Mouse (Mus musculus): ENCODE data around the gene Timm9.
A peak's percentile ranks its signal among the peaks of the same experiment; 100 is the strongest.

The Timm9 gene

GRCm38 (mm10) chr12:71136130-71136973, at the start of gene Timm9, which contains the start of gene 2700049A03Rik:
Gene Timm9 (minus strand): TSS chr12:71136684.
Gene 2700049A03Rik (plus strand): TSS chr12:71136848.
- no peak for DNase-seq (ENCODE audit: low read depth, low spot score)

GRCm38 (mm10) chr12:71184396-71184795, 47.9 kb upstream of the Timm9 start:
- no peak for DNase-seq (ENCODE audit: low read depth, low spot score)

DNA sequence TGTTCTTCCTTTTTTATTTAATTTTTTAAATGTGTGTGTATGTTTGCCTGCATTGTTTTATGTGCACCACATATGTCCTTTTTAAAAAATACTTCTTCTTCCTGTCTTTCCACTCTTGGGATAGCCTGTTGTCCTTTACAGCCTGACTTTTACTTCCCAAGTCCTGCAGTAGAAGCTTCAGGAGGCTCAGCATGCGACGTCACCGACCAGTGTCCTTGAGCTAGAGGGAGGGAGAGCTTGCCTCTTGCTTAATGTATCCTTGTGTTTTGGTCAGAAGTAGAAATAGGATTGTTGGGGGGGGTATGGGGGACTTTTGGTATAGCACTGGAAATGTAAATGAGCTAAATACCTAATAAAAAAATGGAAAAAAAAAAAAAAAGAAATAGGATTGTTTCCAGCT, 47.3 kb upstream of the Timm9 start:
- no peak for DNase-seq (ENCODE audit: low read depth, low spot score)

- DNase-seq (ENCODE audit: low read depth, low spot score) = no peak
These were observed 33.4 kb upstream of the Timm9 start for GRCm38 (mm10) chr12:71169911-71170310.

- no peak for DNase-seq (ENCODE audit: low read depth, low spot score)
These were observed 27.9 kb upstream of the Timm9 start for GRCm38 (mm10) chr12:71164410-71164809.

- DNase-seq (ENCODE audit: low read depth, low spot score) = no peak
These were observed 21.5 kb upstream of the Timm9 start for GRCm38 (mm10) chr12:71157974-71158373.

GRCm38 (mm10) chr12:71154979-71155378, 18.5 kb upstream of the Timm9 start:
- no peak for DNase-seq (ENCODE audit: low read depth, low spot score)

- DNase-seq (ENCODE audit: low read depth, low spot score) = no peak
These were observed 13.7 kb upstream of the Timm9 start for GRCm38 (mm10) chr12:71150167-71150566.

DNA sequence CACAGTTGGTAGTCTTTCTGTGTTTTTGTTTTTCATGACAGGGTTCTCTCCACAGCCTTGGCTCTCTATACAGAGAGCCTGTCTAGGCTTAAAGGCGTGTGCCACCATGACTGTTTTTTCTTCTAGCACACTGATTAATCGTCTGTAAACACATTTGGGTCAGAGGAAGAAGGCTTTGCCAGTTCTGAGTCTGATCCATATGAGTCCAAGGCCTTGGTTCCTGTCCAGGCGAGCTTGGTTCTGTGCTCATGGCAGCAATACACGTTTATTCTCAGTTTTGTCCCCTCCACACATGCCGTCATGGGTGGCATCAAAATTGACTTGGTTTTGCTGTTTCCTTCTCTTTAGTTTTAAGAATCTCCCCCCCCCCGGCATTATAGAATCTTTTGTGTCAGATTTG, 13.0 kb upstream of the Timm9 start:
- DNase-seq (ENCODE audit: low read depth, low spot score) = no peak

DNA sequence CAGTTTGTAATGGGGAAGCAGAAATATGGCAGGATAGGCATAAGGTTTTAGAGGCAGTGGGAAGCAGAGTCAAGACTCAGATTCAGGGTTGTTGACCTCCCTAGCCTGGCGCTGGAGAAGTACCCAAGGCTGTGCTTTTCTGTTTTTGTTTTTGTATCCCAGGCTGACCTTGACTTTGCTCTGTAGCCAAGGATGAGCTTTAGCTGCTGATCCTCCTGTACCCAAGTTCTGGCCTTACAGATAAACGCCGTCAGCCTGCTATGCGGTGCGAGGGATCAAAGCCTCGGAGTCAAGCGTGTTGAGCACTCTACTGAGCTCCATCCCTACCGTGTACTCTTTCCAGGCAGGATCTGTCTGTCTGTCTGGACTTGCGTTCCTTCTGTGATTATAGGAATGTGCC, 12.3 kb upstream of the Timm9 start:
- DNase-seq (ENCODE audit: low read depth, low spot score) = no peak

- DNase-seq (ENCODE audit: low read depth, low spot score) = no peak
These were observed 11.2 kb upstream of the Timm9 start for GRCm38 (mm10) chr12:71147641-71148040.

- no peak for DNase-seq (ENCODE audit: low read depth, low spot score)
These were observed 4.7 kb upstream of the Timm9 start for GRCm38 (mm10) chr12:71141189-71141588.

DNA sequence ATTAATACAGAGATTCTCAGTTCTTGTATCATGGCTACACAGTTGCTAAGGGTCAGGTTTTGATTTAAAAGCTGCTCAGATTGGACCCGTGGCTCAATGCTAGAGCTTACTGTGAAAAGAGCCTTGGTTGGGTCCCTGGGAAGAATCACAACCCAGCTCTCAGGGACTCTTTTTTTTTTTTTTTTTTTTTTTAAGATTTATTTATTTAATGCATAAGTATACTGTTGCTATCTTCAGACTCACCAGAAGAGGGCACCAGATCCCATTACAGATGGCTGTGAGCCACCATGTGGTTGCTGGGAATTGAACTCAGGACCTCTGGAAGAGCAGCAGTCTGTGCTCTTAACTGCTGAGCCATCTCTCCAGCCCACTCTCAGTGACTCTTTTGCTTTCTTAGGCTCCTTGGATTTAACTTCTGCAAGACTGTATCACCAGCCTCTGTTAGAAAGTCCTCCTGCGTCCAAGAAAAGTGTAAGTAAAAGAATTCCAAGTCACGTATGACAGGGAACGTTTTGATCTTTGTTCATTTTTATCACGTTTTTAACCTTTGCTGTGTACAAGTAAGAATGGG, 2.9 kb upstream of the Timm9 start:
- DNase-seq (ENCODE audit: low read depth, low spot score) = no peak

GRCm38 (mm10) chr12:71137686-71138085, 1.2 kb upstream of the Timm9 start:
- DNase-seq (ENCODE audit: low read depth, low spot score) = no peak

DNA sequence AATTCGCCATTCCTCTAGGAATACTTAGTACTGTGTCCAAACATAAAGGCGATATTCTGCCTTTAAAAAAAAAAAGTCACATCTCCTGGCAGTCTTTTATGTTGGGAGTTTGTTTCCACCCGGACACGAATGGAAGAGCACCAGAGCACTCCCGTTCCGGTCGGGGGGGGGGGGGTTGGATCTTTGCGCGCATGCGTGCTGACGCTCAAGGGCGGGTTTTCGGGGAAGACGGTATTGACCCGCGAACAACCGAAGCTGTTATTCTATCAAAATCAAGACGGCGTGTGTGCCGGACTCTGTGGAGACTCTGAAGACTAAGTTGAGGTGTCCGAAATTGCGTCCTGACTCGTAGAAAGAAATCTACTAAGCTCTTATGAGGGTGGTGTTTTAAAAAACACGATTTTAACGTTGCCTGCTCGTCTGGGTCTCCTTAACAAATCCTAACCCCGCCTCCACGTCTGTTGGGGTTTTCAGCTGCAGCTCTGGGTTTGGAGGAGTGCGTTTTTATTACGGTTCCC, 549 bp upstream of the Timm9 start:
- DNase-seq (ENCODE audit: low read depth, low spot score) = peak; percentile 93

GRCm38 (mm10) chr12:71135581-71135980, 903 bp downstream of the Timm9 start:
- DNase-seq (ENCODE audit: low read depth, low spot score) = no peak

- no peak for DNase-seq (ENCODE audit: low read depth, low spot score)
These were observed 13.2 kb downstream of the Timm9 start for GRCm38 (mm10) chr12:71123286-71123685.

GRCm38 (mm10) chr12:71122731-71123130, 13.8 kb downstream of the Timm9 start:
- no peak for DNase-seq (ENCODE audit: low read depth, low spot score)

DNA sequence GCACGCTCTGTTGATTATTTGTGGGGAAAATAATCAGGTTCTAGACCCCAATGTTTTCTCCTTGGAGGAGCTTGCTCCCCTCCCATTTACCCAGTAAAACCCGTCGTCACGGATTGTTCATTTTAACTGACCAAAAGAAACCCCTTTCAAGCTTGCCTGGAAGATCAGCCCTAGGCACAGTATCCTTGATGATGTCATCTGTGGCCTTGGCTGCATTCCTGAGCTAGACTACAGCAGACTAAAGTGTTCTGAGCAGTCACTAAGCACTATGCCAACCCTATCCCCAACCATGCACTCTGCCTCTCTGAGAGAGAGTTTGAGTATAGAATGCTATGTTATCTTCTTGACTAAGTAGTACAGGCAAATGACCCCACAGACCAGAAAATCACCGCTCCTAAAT, 20.1 kb downstream of the Timm9 start:
- no peak for DNase-seq (ENCODE audit: low read depth, low spot score)

- peak; percentile 81 for DNase-seq (ENCODE audit: low read depth, low spot score)
These were observed 22.7 kb downstream of the Timm9 start for GRCm38 (mm10) chr12:71113675-71114288.

DNA sequence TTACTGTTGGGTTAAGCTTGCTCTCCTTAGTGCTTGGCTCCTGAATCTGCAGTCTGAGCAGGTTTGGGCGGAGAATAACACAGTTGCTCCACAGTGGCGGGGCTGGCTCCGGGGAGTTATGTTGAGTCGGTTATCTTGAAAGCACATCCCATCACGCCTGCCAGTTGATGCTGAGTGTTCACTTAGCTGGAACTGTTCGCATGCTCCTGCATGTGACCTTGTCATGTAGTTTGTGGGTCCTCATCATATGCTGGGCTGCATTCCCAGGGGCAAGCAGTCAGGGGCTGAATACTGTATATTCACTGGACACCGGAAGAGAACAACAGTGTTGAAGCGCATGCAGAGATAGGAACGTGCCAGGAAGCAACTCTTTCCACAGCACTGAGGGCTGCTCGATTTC, 23.4 kb downstream of the Timm9 start:
- no peak for DNase-seq (ENCODE audit: low read depth, low spot score)

DNA sequence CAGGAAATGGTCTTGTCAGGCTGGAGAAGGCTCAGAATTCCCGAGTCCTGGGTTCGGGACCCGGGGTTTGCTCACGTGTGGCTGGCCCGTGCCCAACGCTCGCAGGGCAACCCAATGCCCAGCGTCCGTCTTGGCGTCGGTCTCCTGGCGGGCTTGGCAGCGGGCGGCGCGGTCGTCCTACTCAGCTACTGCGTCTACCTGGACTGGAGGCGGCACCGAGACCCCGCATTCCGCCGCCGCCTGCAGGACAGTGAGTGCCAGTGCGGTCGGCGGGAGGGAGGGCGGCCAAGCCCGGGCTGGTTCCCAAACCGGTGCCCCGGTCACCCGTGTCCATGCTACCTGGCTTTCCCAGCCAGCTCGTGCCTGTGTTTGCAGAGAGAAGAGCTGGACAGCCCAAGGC, 25.2 kb downstream of the Timm9 start, which contains the start of gene Tomm20l:
TSS of gene Tomm20l (plus strand) at position 98 of the 400 bp plus-strand sequence.
- DNase-seq (ENCODE audit: low read depth, low spot score) = no peak

All from telencephalon, adult 2 months (tissue).